Mouse (Mus musculus) thymus, postnatal 10 days (tissue): Measurements from ENCODE around the gene Gm13084.
"Not testable (repeated sequence)": the region's sequence is repeated elsewhere in the genome, so short reads cannot be mapped to it uniquely, and the experiment has no call there.

Experiments used
- DNase-seq, 2 experiments: peaks; one replicate each; pipeline ENCODE4 v3.0.0; 2021; ENCODE audit warnings: low spot score in 2 of 2

The Gm13084 gene

GRCm38 (mm10) chr4:143815993-143816392 is at the start of gene Gm13084:
Gene Gm13084, minus strand, starts transcription at chr4:143816093.
- DNase-seq: no peak

DNA sequence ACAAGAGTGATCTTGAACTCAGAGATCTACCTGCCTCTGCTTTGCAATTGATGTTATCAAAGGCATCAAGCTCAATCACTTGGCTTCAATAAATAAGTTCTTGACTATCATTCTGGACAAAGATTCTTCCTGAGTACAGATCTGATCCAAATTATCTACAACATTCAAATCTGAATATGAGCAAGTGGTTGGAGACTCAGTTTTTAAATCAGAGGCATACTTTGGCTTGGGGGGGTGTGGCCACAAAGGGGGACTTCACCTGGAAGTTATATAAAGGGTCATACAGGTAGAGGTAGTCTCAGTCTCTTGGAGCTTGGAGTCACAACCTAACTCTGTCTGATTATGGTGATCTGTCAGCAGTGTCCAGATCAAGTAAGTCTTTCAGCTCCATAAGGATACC is 30.3 kb upstream of the Gm13084 start, which contains the start of gene Gm13103:
Gene Gm13103 (plus strand): TSS at position 301 of the 400 bp plus-strand sequence.
- DNase-seq: not testable (repeated sequence)

DNA sequence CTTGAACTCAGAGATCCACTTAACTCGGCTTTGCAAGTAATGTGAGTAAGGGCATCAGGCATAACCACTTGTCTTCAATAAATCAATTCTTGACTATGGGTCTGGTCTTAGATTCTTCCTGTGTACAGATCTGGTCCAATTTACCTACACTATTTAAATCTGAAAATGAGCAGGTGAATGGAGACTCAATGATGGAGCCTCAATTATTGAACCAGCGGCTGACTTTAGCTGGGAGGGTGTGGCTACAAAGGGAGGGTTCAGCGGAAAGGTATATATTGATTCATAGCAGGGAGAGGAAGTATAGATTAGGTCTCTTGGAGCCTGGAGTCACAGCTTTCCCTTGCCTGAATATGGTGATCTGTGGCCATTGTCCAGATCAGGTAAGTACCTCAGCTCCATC is 26.8 kb downstream of the Gm13084 start, which contains the start of gene Gm13023:
Gene Gm13023 (plus strand): TSS at position 301 of the 400 bp plus-strand sequence.
- DNase-seq: not testable (repeated sequence)
